Mouse (Mus musculus) CH12.LX (cell line): ENCODE results near the gene Fam171a1.

Experiments
- CTCF ChIP-seq, 2 experiments: IDR thresholded peaks in 1 of 2; conservative IDR thresholded peaks in 1 of 2; 2 replicates each; pipeline ENCODE4 v1.5.1; 2011 to 2012; ENCODE audit warnings: low read depth in 2 of 2, low read length in 2 of 2, improper control_type of control experiment in 1 of 2, inconsistent platforms in 1 of 2, mild to moderate bottlenecking in 1 of 2, moderate library complexity in 1 of 2
- IRF4 ChIP-seq: IDR thresholded peaks from 2 replicates; pipeline ENCODE4 v1.6.1; 2014; ENCODE audit warnings: low read depth, mild to moderate bottlenecking, inconsistent platforms, low read length, improper control_type of control experiment

DNA sequence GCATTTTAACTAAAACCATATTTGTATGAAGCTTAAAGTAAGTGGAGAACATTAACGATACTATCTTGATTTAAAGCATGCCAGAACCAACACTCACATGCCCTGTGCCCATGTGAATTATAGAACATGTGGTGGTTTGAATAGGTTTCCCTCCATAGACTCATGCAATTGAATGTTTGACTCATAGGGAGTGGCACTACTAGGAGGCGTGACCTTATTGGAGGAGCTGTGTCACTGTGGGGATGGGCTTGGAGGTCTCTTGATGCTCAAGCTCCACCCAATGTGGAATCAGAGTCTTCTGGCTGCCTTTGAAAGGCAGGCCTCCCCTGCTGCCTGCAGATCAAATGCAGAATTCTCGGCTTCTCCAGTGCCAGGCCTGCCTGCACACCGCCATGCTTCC, 27.8 kb downstream of the Fam171a1 start:
- TF ChIP-seq IRF4, result no peak
- no peak for TF ChIP-seq CTCF (conservative IDR thresholded peaks at IDR 0.05 in 1 of 2, IDR thresholded peaks at IDR 0.05 in 1 of 2; ENCODE audit: low read depth in 2 of 2, low read length in 2 of 2)
